Mouse (Mus musculus): ENCODE measurements around the gene Robo1.

DNA sequence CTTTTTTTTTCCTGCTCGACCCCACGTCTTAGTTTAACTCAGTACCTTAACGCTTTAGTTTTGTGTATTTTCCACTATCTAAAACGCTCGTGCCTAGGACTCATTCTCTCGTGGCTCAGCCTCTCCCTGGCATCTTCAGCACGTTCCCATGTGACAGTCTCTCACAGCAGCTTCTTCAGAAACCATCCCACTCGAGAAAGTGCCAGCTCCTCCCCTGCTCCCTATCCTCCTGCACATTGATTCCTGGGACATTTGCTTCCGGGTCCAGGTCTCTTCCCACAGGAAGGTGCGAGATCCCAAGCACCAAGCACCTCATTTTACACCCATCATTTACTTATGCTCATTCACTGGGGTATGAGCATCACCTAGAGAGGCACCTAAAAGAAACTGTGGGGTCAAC, 150.0 kb downstream of the Robo1 start:
- TF ChIP-seq POLR2A (IDR thresholded peaks at IDR 0.05; ENCODE audit: low read depth, low read length) = no peak
- TF ChIP-seq CTCF (conservative IDR thresholded peaks at IDR 0.05; ENCODE audit: insufficient read depth, insufficient read length, low read depth, low read length) = no peak
